Mouse (Mus musculus) megakaryocyte-erythroid progenitor cell, adult 5-6 weeks (primary cell): Measurements from ENCODE around the gene Erp27. TPM values are rescaled to one million over a fixed set of nuclear protein-coding genes. Genes with fewer than 3 reads are reported as not detected.
"Not testable (repeated sequence)": the region's sequence is repeated elsewhere in the genome, so short reads cannot be mapped to it uniquely, and the experiment has no call there.

ENCODE experiments used
- ATAC-seq: replicated peaks from 2 replicates; pipeline ENCODE4 v1.8.0; 2016; ENCODE audit warnings: mild to moderate bottlenecking, inconsistent platforms; ENCODE audit not compliant: severe bottlenecking, poor library complexity, low FRiP score, low TSS enrichment
- total RNA-seq, 2 experiments: library from RNA; stranded (forward) in 1 of 2; stranded (reverse) in 1 of 2; fragments of 200-1000, 215-1000 nt in 1 of 2; fragments of >200 nt in 1 of 2; fragmentation: Nextera tagmentation in 1 of 2; gene quantifications; 2 replicates each; pipeline ENCODE4 v1.2.3; 2014 to 2017

Gene Erp27
- total RNA-seq, 2 experiments from 2014 or later = 1.6 TPM; not detected in 1

- ATAC-seq = peak; percentile 54
Measured at GRCm38 (mm10) chr6:136913384-136914126, 8.4 kb downstream of the Erp27 start.

GRCm38 (mm10) chr6:136912751-136913265 is 9.2 kb downstream of the Erp27 start:
- ATAC-seq = no peak

GRCm38 (mm10) chr6:136910247-136910890 is 11.6 kb downstream of the Erp27 start:
- ATAC-seq = peak; percentile 53

DNA sequence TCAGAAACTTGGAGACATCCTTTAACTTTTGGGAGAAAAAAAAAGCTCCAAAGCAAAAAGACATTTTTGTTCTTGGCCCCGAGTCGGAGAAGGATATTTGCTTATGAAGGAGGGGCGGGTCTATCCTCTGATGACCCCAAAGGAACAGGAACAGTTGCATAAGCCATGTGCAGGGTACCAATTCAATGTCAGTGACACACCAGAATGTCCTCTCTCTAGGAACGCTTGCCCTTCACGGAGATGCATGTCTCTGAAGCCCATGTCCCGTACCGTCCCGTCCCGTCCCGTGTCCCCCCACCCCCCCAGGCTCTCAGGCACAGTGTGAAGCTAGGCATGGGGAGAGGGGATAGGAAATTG is 15.1 kb downstream of the Erp27 start:
- ATAC-seq = no peak

GRCm38 (mm10) chr6:136906283-136906936 is 15.6 kb downstream of the Erp27 start:
- no peak for ATAC-seq

DNA sequence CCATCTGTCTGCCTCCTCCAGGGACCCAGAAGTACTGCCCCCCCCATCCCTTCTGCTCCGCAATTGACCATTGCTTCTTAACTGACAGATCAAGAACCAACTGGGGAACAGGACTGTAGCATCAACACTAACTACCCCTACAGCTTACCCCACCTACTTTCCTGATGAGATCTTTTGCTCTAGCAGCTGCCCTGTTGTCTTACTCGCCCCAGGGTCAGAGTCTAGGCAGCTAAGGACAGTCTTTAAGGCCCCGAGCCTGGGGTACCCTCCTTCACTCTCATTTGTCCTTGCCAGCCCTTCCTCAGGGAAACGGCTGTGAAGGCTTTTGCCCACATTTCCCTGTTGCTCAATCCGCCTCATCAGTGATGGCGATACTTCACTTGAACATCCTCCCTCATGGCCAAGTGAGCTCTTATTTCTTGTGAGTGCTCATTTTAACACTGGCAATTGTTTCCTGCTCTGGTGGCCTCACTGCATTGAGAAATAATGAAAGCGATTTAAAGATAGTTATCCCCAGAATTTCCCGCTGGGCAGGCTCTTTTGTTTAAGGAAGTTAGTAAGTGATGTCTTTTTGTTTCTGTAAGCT is 18.0 kb downstream of the Erp27 start:
- no peak for ATAC-seq

DNA sequence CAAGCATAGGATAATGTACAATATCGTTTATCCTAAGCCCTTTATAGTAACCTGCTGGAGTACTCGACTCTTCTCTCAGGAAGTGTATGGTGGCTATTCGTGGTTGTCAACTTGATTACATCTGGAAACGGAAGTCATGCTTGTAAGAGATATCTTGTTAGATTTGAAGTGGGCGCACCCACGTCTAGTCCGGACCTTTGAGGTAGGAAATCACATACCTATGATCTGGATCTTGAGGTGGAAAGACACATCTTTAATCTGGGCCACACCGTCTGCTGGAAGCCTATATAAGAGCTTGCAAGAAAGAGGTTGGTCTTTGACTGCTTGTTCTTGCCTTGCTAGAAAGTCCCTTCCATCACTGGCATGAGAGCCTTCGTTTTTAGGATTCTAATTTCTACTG is 19.5 kb downstream of the Erp27 start:
- peak; percentile 54 for ATAC-seq

- no peak for ATAC-seq
Measured at GRCm38 (mm10) chr6:136901010-136901409, 21.0 kb downstream of the Erp27 start.

GRCm38 (mm10) chr6:136900369-136901009 is 21.5 kb downstream of the Erp27 start:
- ATAC-seq = 0 out of 2 replicates have a peak, but pooled peaks have one; percentile 38

- no peak for ATAC-seq
Measured at GRCm38 (mm10) chr6:136898954-136899353, 23.0 kb downstream of the Erp27 start.

- no peak for ATAC-seq
Measured at GRCm38 (mm10) chr6:136898222-136898621, 23.8 kb downstream of the Erp27 start.

DNA sequence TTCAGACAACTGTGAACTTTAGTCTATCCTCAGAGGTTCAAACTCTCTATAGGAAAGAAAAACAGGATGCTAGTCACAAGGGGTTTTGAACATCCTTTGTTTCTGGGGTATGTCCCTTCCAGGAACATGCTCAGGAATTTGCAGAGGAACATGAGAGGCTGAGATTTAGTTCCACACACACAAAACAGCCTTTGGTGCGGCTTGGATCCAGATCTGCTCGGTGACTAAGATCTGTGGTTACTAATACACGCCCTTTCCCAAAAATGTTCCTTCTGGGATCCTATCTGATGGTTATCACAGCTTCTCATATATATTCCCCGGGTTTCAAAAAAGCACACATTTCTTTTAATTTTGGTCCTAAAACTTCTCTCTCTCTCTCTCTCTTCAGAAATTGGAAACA is 24.2 kb downstream of the Erp27 start:
- ATAC-seq = no peak

- no peak for ATAC-seq
Measured at GRCm38 (mm10) chr6:136894532-136895339, 27.2 kb downstream of the Erp27 start.

DNA sequence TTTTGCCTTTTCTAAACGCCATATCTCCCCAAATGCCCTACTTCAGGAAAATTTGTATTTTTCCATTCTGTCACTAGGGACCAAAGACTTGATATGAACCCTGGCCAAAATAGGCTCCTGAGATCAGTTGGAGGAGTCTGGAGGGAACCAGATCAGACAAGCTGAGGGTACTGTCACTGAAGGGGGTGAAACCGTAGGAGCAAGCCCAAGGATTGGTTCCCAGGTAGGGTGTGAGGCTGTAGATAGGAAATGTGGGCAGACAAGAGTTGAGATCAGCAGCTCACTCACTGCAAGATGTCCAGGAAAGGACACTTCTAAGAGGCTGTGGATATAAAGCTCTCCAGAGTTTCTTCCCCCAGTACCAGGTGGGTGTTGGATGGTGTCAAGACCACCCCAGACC is 30.0 kb downstream of the Erp27 start:
- peak; percentile 90 for ATAC-seq

- ATAC-seq = no peak
Measured at GRCm38 (mm10) chr6:136889554-136889953, 32.4 kb downstream of the Erp27 start.

GRCm38 (mm10) chr6:136889067-136889466 is 32.9 kb downstream of the Erp27 start:
- ATAC-seq = no peak

DNA sequence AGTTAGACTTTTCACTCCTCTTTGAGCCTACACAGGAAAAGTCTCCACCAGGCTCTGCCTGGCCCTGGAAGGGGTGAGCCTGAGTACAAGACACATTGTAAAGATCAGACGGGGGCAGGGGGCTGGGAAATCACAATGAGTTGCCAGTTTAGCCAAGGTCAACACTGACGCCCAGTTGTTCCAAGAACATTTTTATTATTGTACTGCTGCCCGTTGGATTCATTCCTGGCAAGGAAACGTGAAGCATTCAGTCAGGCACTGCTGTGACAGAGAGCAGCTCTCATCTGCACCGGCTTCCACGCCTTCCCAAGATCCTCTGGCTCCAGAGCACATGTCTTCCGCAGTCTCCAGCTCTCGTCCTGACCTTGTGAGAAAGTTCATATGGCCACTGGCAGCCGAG is 34.1 kb downstream of the Erp27 start:
- ATAC-seq = no peak

DNA sequence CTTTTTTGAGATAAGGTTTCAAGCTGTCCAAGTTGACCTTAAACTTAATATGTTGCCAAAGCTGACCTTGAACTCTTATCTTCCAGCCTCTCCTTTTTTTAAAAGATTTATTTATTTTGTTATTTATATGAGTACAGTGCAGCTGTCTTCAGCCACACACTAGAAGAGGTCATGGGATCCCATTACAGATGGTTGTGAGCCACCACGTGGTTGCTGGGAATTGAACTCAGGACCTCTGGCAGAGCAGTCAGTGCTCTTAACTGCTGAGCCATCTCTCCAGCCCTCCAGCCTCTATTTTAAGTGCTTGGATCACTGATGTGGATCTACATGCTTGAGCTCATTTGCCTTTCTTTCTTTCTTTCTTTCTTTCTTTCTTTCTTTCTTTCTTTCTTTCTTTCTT is 37.2 kb downstream of the Erp27 start:
- not testable (repeated sequence) for ATAC-seq

- ATAC-seq = no peak
Measured at GRCm38 (mm10) chr6:136883961-136884360, 38.0 kb downstream of the Erp27 start.
